Mouse (Mus musculus) stomach, postnatal 0 days (tissue): ENCODE results near the gene Slc9a1. TPM values are rescaled to one million over a fixed set of nuclear protein-coding genes. Genes with fewer than 3 reads are reported as not detected.
A peak's percentile ranks its signal among the peaks of the same experiment; 100 is the strongest.

Source experiments
- ATAC-seq: fragments of 200-750 bp; cut with Nextera tagmentation; 2 replicates; pipeline ENCODE4 v1.8.0; 2017; ENCODE audit not compliant: low FRiP score, low TSS enrichment
- DNase-seq: peaks from one replicate; pipeline ENCODE4 v3.0.0-alpha.2; 2016; ENCODE audit warnings: low spot score
- H3K27ac ChIP-seq: fragments of 300-500 bp; sonication (generic); replicated peaks from 2 replicates; pipeline ENCODE4 v1.5.1; 2014; ENCODE audit warnings: mild to moderate bottlenecking, control low read depth
- H3K27me3 ChIP-seq: fragments of 300-500 bp; sonication (generic); 2 replicates; pipeline ENCODE4 v1.6.1; 2014; ENCODE audit warnings: low read length; ENCODE audit not compliant: control insufficient read depth, insufficient read depth
- H3K36me3 ChIP-seq: fragments of 300-500 bp; sonication (generic); 2 replicates; pipeline ENCODE4 v1.6.1; 2014; ENCODE audit warnings: low read length, mixed read lengths; ENCODE audit not compliant: control insufficient read depth, insufficient read depth
- H3K4me1 ChIP-seq: fragments of 300-500 bp; sonication (generic); replicated peaks from 2 replicates; pipeline ENCODE4 v1.6.1; 2014; ENCODE audit warnings: antibody characterized with exemption; ENCODE audit not compliant: control insufficient read depth, insufficient read depth
- H3K4me2 ChIP-seq: fragments of 300-500 bp; sonication (generic); replicated peaks from 2 replicates; pipeline ENCODE4 v1.6.1; 2014; ENCODE audit warnings: low read depth, mild to moderate bottlenecking, control low read depth, moderate library complexity
- H3K4me3 ChIP-seq: fragments of 300-500 bp; sonication (generic); 2 replicates; pipeline ENCODE4 v1.5.1; 2014; ENCODE audit warnings: low read depth, low read length, control low read depth
- H3K9ac ChIP-seq: fragments of 300-500 bp; sonication (generic); 2 replicates; pipeline ENCODE4 v1.6.1; 2014; ENCODE audit warnings: mild to moderate bottlenecking, low read length, control low read depth, mixed read lengths
- H3K9me3 ChIP-seq: fragments of 300-500 bp; sonication (generic); 2 replicates; pipeline ENCODE4 v1.6.1; 2016; ENCODE audit warnings: low read length; ENCODE audit not compliant: control insufficient read depth
- CTCF ChIP-seq: IDR thresholded peaks from 2 replicates; pipeline ENCODE4 v1.5.1; 2016; ENCODE audit warnings: antibody characterized with exemption, low read depth, mild to moderate bottlenecking, moderate library complexity
- EP300 ChIP-seq: optimal IDR thresholded peaks from 2 replicates; pipeline ENCODE3; 2016; ENCODE audit warnings: antibody characterized with exemption
- WGBS: fragments of 180-500 bp; shearing (Covaris S2); extraction: QIAGEN DNeasy Blood & Tissue Kit; methylation state at CpG from one replicate; pipeline ENCODE4 v1.1.7; 2014; 5-methylcytosine and 5-hydroxymethylcytosine counted together
- polyA plus RNA-seq: library from polyadenylated mRNA; unstranded; fragments of >200 nt; fragmentation: Nextera tagmentation; extraction: Ambion mirVana; gene quantifications from 2 replicates; pipeline ENCODE4 v1.2.1, GENCODE M21; 2015

Slc9a1 gene
- polyA plus RNA-seq, 1 experiment from 2014 or later, result 6.0 TPM

- H3K4me3 ChIP-seq, result no peak overlapping the region
- H3K9me3 ChIP-seq, result no peaks in the 10 kb centered on the region
- no peaks in the 10 kb centered on the region for H3K27me3 ChIP-seq
- no peak overlapping the region for H3K27ac ChIP-seq
- no peak for DNase-seq
- H3K36me3 ChIP-seq, result no peaks in the 10 kb centered on the region
- no peak overlapping the region for H3K9ac ChIP-seq
- 64% methylated on average over 3 of the region's 3 CpGs for WGBS
- TF ChIP-seq CTCF (no peak), EP300 (no peak)
- H3K4me2 ChIP-seq, result no peak overlapping the region
- H3K4me1 ChIP-seq, result peaks cover 3% of the 10 kb centered on the region; the same call in 1 of the 2 replicates
- ATAC-seq, result no peak
Measured at GRCm38 (mm10) chr4:133442194-133442593, 72.7 kb downstream of the Slc9a1 start.

GRCm38 (mm10) chr4:133443085-133443484 is 73.6 kb downstream of the Slc9a1 start:
- Histone ChIP-seq H3K4me1 (peaks cover 3% of the 10 kb centered on the region; the same call in 1 of the 2 replicates), H3K27ac (no peak overlapping the region; the same call in 1 of the 2 replicates), H3K27me3 (no peaks in the 10 kb centered on the region), H3K36me3 (no peaks in the 10 kb centered on the region), H3K4me3 (no peak overlapping the region), H3K9me3 (no peaks in the 10 kb centered on the region), H3K9ac (no peak overlapping the region; the same call in 1 of the 2 replicates), H3K4me2 (no peak overlapping the region)
- no peak for TF ChIP-seq EP300
- TF ChIP-seq CTCF, result no peak
- WGBS, result 55% methylated on average over 5 of the region's 5 CpGs
- ATAC-seq (no peak), DNase-seq (no peak)

GRCm38 (mm10) chr4:133445727-133446126 is 76.2 kb downstream of the Slc9a1 start:
- no peak overlapping the region for H3K27ac ChIP-seq
- no peaks in the 10 kb centered on the region for H3K36me3 ChIP-seq
- H3K4me3 ChIP-seq, result no peak overlapping the region
- no peaks in the 10 kb centered on the region for H3K9me3 ChIP-seq
- TF ChIP-seq EP300 (no peak), CTCF (no peak)
- H3K27me3 ChIP-seq, result no peaks in the 10 kb centered on the region
- 83% methylated on average over 5 of the region's 5 CpGs for WGBS
- H3K4me1 ChIP-seq, result no peaks in the 10 kb centered on the region
- ATAC-seq (peak; percentile 19; the same call in 1 of the 2 replicates), DNase-seq (no peak)
- no peak overlapping the region for H3K4me2 ChIP-seq
- no peak overlapping the region for H3K9ac ChIP-seq

GRCm38 (mm10) chr4:133447366-133447765 is 77.9 kb downstream of the Slc9a1 start:
- no peak overlapping the region for H3K27ac ChIP-seq
- H3K4me2 ChIP-seq, result no peak overlapping the region
- no peak for ATAC-seq
- no peaks in the 10 kb centered on the region for H3K9me3 ChIP-seq
- WGBS, result 60% methylated on average over 5 of the region's 5 CpGs
- H3K4me3 ChIP-seq, result no peak overlapping the region
- H3K9ac ChIP-seq, result no peak overlapping the region
- no peaks in the 10 kb centered on the region for H3K36me3 ChIP-seq
- H3K27me3 ChIP-seq, result no peaks in the 10 kb centered on the region
- TF ChIP-seq CTCF (no peak), EP300 (no peak)
- DNase-seq, result no peak
- no peaks in the 10 kb centered on the region for H3K4me1 ChIP-seq

- H3K4me3 ChIP-seq, result no peak overlapping the region
- 82% methylated on average over 11 of the region's 11 CpGs for WGBS
- H3K4me2 ChIP-seq, result no peak overlapping the region
- DNase-seq (no peak), ATAC-seq (no peak)
- H3K4me1 ChIP-seq, result no peaks in the 10 kb centered on the region
- no peak overlapping the region for H3K9ac ChIP-seq
- H3K27me3 ChIP-seq, result no peaks in the 10 kb centered on the region
- no peaks in the 10 kb centered on the region for H3K36me3 ChIP-seq
- no peaks in the 10 kb centered on the region for H3K9me3 ChIP-seq
- TF ChIP-seq CTCF (no peak), EP300 (no peak)
- H3K27ac ChIP-seq, result no peak overlapping the region
Measured at GRCm38 (mm10) chr4:133447967-133448366, 78.5 kb downstream of the Slc9a1 start.

GRCm38 (mm10) chr4:133448708-133449388 is 79.3 kb downstream of the Slc9a1 start:
- ATAC-seq, result no peak

More at GRCm38 (mm10) chr4:133448708-133449388, 79.3 kb downstream of the Slc9a1 start:
- Histone ChIP-seq H3K4me2 (no peak overlapping the region), H3K4me3 (no peak overlapping the region), H3K27me3 (no peaks in the 10 kb centered on the region), H3K27ac (no peak overlapping the region), H3K4me1 (no peaks in the 10 kb centered on the region), H3K9me3 (no peaks in the 10 kb centered on the region), H3K36me3 (no peaks in the 10 kb centered on the region), H3K9ac (no peak overlapping the region)
- 41% methylated on average over 8 of the region's 8 CpGs for WGBS
- TF ChIP-seq EP300 (no peak), CTCF (no peak)
- no peak for DNase-seq
